Mouse (Mus musculus) heart, postnatal 0 days (tissue): ENCODE measurements around the gene Arid1b.

ENCODE experiments used
- CTCF ChIP-seq: IDR thresholded peaks from 2 replicates; pipeline ENCODE4 v1.5.1; 2016; ENCODE audit warnings: antibody characterized with exemption, control low read depth, low read depth
- EP300 ChIP-seq: IDR thresholded peaks from 2 replicates; pipeline ENCODE4 v1.6.1; 2016; ENCODE audit warnings: antibody characterized with exemption, low read depth

- TF ChIP-seq CTCF (no peak), EP300 (no peak)
These were observed 279.0 kb downstream of the Arid1b start for GRCm38 (mm10) chr17:5273118-5273517.
